Mouse (Mus musculus): ENCODE results near the gene Tnni2. TPM values are rescaled to one million over a fixed set of nuclear protein-coding genes. Genes with fewer than 3 reads are reported as not detected.

Tnni2 gene
- polyA plus RNA-seq, 1 experiment = 48.2 TPM

- DNase-seq (ENCODE audit: low spot score) = peak; percentile 41
Observed at GRCm38 (mm10) chr7:142430160-142430678, 11.4 kb upstream of the Tnni2 start.

- DNase-seq (ENCODE audit: low spot score) = no peak
Observed at GRCm38 (mm10) chr7:142431106-142431505, 10.5 kb upstream of the Tnni2 start.

- DNase-seq (ENCODE audit: low spot score) = peak; percentile 36
Observed at GRCm38 (mm10) chr7:142433623-142434022, 8.0 kb upstream of the Tnni2 start.

- peak; percentile 56 for DNase-seq (ENCODE audit: low spot score)
Observed at GRCm38 (mm10) chr7:142434137-142434865, 7.3 kb upstream of the Tnni2 start, which contains the start of gene Syt8. Syt8 (plus strand) TSS chr7:142434850.

- no peak for DNase-seq (ENCODE audit: low spot score)
Observed at GRCm38 (mm10) chr7:142435524-142435923, 6.1 kb upstream of the Tnni2 start.

- peak; percentile 65 for DNase-seq (ENCODE audit: low spot score)
Observed at GRCm38 (mm10) chr7:142437324-142437723, 4.3 kb upstream of the Tnni2 start.

GRCm38 (mm10) chr7:142439966-142440365 lies 1.6 kb upstream of the Tnni2 start:
- no peak for DNase-seq (ENCODE audit: low spot score)

- DNase-seq (ENCODE audit: low spot score) = no peak
Observed at GRCm38 (mm10) chr7:142440657-142441114, 922 bp upstream of the Tnni2 start.

- DNase-seq (ENCODE audit: low spot score) = no peak
Observed at GRCm38 (mm10) chr7:142442081-142442907, 686 bp downstream of the Tnni2 start.

GRCm38 (mm10) chr7:142442908-142443420 lies 1.4 kb downstream of the Tnni2 start:
- DNase-seq (ENCODE audit: low spot score) = no peak

GRCm38 (mm10) chr7:142443474-142443873 lies 1.9 kb downstream of the Tnni2 start:
- DNase-seq (ENCODE audit: low spot score) = no peak

- DNase-seq (ENCODE audit: low spot score) = no peak
Observed at GRCm38 (mm10) chr7:142444171-142444570, 2.6 kb downstream of the Tnni2 start.

GRCm38 (mm10) chr7:142445324-142445723 lies 3.7 kb downstream of the Tnni2 start:
- DNase-seq (ENCODE audit: low spot score) = no peak

- DNase-seq (ENCODE audit: low spot score) = no peak
Observed at GRCm38 (mm10) chr7:142446264-142446663, 4.7 kb downstream of the Tnni2 start.

- DNase-seq (ENCODE audit: low spot score) = no peak
Observed at GRCm38 (mm10) chr7:142449038-142449617, 7.5 kb downstream of the Tnni2 start.

GRCm38 (mm10) chr7:142454706-142455105 lies 13.1 kb downstream of the Tnni2 start:
- DNase-seq (ENCODE audit: low spot score) = no peak

GRCm38 (mm10) chr7:142455251-142455650 lies 13.6 kb downstream of the Tnni2 start:
- DNase-seq (ENCODE audit: low spot score) = no peak

- DNase-seq (ENCODE audit: low spot score) = no peak
Observed at GRCm38 (mm10) chr7:142456806-142457205, 15.2 kb downstream of the Tnni2 start.

- DNase-seq (ENCODE audit: low spot score) = no peak
Observed at GRCm38 (mm10) chr7:142457227-142457811, 15.7 kb downstream of the Tnni2 start.

- no peak for DNase-seq (ENCODE audit: low spot score)
Observed at GRCm38 (mm10) chr7:142458026-142458425, 16.4 kb downstream of the Tnni2 start.

GRCm38 (mm10) chr7:142458676-142459298 lies 17.2 kb downstream of the Tnni2 start:
- DNase-seq (ENCODE audit: low spot score) = no peak
